Mouse (Mus musculus) c-Kit-positive CD71-positive TER-119-negative erythroid progenitor cells, embryonic 14.5 days (primary cell): Measurements from ENCODE around the gene AI837181.
A peak's percentile ranks its signal among the peaks of the same experiment; 100 is the strongest.

Source experiments
- DNase-seq: peaks from one replicate; pipeline ENCODE4 v3.0.0-alpha.2; 2013; ENCODE audit warnings: low read depth

Gene AI837181

GRCm38 (mm10) chr19:5447515-5448353, 22.8 kb downstream of the AI837181 start, which contains the start of gene Fosl1:
Gene Fosl1 (plus strand): TSS chr19:5447547.
- no peak for DNase-seq

- no peak for DNase-seq
Observed at GRCm38 (mm10) chr19:5448354-5449150, 23.6 kb downstream of the AI837181 start.

GRCm38 (mm10) chr19:5449673-5450072, 24.7 kb downstream of the AI837181 start:
- no peak for DNase-seq

GRCm38 (mm10) chr19:5451766-5452165, 26.8 kb downstream of the AI837181 start:
- DNase-seq: no peak

GRCm38 (mm10) chr19:5455037-5455436, 30.1 kb downstream of the AI837181 start:
- DNase-seq: no peak

- no peak for DNase-seq
Observed at GRCm38 (mm10) chr19:5455568-5455967, 30.6 kb downstream of the AI837181 start.

GRCm38 (mm10) chr19:5456241-5456921, 31.4 kb downstream of the AI837181 start:
- DNase-seq: no peak

- DNase-seq: peak; percentile 87
Observed at GRCm38 (mm10) chr19:5456922-5457745, 32.2 kb downstream of the AI837181 start.

GRCm38 (mm10) chr19:5457746-5458442, 33.0 kb downstream of the AI837181 start, which contains the start of gene Ccdc85b:
Gene Ccdc85b (minus strand): TSS chr19:5457894.
- no peak for DNase-seq

- DNase-seq: no peak
Observed at GRCm38 (mm10) chr19:5459019-5459418, 34.1 kb downstream of the AI837181 start.

GRCm38 (mm10) chr19:5459896-5460295, 35.0 kb downstream of the AI837181 start:
- DNase-seq: no peak

- DNase-seq: peak; percentile 77
Observed at GRCm38 (mm10) chr19:5460465-5460911, 35.5 kb downstream of the AI837181 start, which contains the start of gene Fibp. Gene Fibp (plus strand): TSS chr19:5460615.

GRCm38 (mm10) chr19:5461411-5461810, 36.5 kb downstream of the AI837181 start:
- DNase-seq: no peak

- no peak for DNase-seq
Observed at GRCm38 (mm10) chr19:5463212-5463611, 38.3 kb downstream of the AI837181 start.

- DNase-seq: no peak
Observed at GRCm38 (mm10) chr19:5463791-5464562, 39.0 kb downstream of the AI837181 start.

GRCm38 (mm10) chr19:5465037-5465436, 40.1 kb downstream of the AI837181 start:
- DNase-seq: no peak

GRCm38 (mm10) chr19:5466916-5467500, 42.1 kb downstream of the AI837181 start:
- DNase-seq: no peak

GRCm38 (mm10) chr19:5468374-5468773, 43.4 kb downstream of the AI837181 start, which contains the start of gene Ctsw:
Gene Ctsw (minus strand): TSS chr19:5468507.
- DNase-seq: no peak

GRCm38 (mm10) chr19:5471846-5472245, 46.9 kb downstream of the AI837181 start:
- no peak for DNase-seq
